Mouse (Mus musculus) small intestine, adult 2 months (tissue): Measurements from ENCODE around the gene Pkn1.

ENCODE experiments used
- CTCF ChIP-seq: fragments of 200-500 bp; IDR thresholded peaks from 2 replicates; pipeline ENCODE4 v1.5.1; 2012; ENCODE audit warnings: low read depth, mild to moderate bottlenecking, control low read depth, inconsistent platforms, low read length, moderate library complexity, mixed read lengths; ENCODE audit not compliant: insufficient replicate concordance, insufficient read length; ENCODE audit errors: extremely low read depth
- POLR2A ChIP-seq: fragments of 200-500 bp; IDR thresholded peaks from 2 replicates; pipeline ENCODE4 v1.6.1; 2012; ENCODE audit warnings: low read depth, mild to moderate bottlenecking, control low read depth, inconsistent platforms, low read length, moderate library complexity

- TF ChIP-seq CTCF (no peak), POLR2A (no peak)
These were observed 44.3 kb downstream of the Pkn1 start for GRCm38 (mm10) chr8:83654725-83655124.
